Mouse (Mus musculus) cerebellum, postnatal 10 days (tissue): Measurements from ENCODE around the gene Ddr2.
"Not testable (repeated sequence)": the region's sequence is repeated elsewhere in the genome, so short reads cannot be mapped to it uniquely, and the experiment has no call there.

ENCODE experiments used
- DNase-seq, 2 experiments: peaks; one replicate each; pipeline ENCODE4 v3.0.0; 2021; ENCODE audit warnings: mixed read lengths in 2 of 2

Ddr2 gene

DNA sequence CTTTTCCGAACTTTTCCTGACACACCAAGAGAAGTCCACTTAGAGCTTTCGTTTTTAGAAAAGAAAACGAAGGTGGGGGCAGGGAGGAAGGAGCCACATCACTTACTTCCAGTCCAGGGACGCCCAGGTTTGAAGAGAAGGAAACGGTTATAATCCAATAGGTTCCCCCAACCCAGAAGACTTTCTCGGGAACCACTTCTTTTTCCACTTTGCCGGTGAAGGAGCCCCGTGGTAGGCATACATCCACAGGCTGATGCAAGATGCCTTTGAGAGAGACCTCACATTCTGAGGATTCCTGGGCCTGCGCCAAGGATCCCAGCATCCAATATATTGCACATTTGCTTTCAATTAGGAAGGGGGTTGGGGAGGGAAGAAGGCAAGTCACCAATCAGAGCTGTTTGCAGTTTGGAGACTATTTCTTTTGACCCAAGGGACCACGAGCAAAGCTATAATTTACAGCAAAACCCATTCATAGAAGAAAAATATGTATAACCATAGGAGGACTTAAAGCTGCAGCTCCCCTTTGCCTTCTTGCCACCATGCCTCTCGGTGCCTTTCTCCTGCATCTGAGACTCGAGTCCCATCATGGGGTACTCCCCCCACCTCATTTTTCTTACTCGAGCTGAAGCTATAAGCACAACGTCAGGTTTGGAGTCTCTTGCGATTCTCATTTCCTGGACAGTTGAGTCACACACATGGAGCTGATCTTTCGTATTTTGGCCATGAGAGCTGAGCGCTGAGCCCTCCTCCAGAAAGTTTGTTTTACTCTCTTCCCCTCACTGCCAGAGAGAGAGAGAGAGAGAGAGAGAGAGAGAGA, at the start of gene Ddr2:
Gene Ddr2 (minus strand): TSS at position 247 of the 817 bp plus-strand sequence.
- peak; percentile 77 to 79 for DNase-seq

- no peak for DNase-seq
Measured at GRCm38 (mm10) chr1:170159707-170160106, 49.1 kb upstream of the Ddr2 start.

DNA sequence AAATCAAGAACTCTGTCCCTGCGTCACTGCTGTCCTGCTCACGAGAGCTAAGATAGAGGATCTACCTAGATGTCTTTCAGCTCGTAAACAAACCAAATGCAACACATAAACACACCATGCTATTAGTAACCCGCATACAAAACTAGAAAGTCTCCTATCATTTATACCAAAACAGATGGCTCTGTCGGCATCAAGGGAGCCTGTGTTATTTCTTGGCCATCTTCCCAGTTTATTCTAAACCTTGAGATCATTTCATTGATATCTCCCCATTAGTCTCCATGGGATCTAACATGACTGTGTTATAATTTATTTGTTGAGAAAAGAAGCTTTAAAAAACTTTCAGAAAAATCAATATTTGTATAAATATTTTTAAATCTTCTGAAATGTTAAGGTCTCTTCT, 45.2 kb upstream of the Ddr2 start:
- DNase-seq = no peak

DNA sequence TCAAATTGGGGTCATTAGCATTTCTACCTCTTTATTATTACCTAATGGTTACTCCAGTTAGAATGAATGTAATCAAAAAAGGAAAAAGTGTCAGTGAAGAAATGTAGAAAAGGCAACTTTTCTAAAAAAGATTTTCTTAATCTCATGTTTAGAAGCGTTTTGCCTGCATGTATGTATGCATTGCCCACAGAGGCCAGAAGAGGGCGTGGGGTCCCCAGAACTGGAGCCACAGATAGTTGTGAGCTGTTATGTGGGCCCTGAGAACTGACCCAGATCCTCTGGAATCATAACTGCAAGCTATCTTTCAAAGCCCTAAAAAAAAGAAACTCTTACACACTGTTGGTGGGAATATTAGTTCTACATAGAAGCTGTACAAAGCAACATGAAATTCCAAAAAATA, 44.7 kb upstream of the Ddr2 start:
- no peak for DNase-seq

DNA sequence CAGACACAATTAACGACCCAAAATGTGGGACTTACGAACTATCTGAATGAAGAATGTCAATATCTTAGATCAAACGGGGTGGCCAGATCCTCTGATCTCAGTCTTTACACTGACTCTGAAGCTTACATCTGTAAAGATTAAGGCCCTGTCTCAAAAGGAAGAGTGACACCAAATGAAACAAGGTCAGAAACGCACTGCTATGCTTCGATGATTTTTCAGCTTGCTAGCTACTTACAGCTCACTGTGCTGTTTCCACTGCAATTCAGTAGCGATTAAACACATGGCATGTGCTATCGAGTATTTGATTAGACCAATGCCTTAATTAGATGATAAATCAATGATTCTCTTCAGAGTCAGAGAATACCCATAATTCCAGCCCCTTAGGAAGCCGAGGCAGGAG, 43.4 kb upstream of the Ddr2 start:
- DNase-seq = no peak

DNA sequence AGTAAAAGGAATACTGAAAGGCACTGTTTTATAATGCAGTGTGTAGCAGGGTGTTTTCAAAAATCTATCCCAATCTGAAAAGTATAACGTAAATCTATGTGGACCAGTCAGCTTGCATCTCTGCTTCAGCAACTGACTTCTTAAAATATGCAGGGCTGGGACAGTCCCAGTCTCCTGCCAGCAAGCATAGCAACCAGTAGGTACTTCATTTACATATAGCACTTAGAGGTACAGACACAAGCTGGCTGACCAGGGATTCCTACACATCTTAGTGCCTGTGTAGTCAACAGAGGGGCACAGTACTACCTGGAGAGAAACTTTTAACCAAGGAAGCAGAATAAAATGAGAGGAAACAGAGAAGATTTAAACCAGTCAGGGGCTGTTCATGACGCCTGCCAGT, 42.0 kb upstream of the Ddr2 start:
- no peak for DNase-seq

- peak; percentile 61 to 63 for DNase-seq
Measured at GRCm38 (mm10) chr1:170150870-170151269, 40.3 kb upstream of the Ddr2 start.

- no peak for DNase-seq
Measured at GRCm38 (mm10) chr1:170149756-170150155, 39.2 kb upstream of the Ddr2 start.

- DNase-seq = no peak
Measured at GRCm38 (mm10) chr1:170148536-170148935, 38.0 kb upstream of the Ddr2 start.

DNA sequence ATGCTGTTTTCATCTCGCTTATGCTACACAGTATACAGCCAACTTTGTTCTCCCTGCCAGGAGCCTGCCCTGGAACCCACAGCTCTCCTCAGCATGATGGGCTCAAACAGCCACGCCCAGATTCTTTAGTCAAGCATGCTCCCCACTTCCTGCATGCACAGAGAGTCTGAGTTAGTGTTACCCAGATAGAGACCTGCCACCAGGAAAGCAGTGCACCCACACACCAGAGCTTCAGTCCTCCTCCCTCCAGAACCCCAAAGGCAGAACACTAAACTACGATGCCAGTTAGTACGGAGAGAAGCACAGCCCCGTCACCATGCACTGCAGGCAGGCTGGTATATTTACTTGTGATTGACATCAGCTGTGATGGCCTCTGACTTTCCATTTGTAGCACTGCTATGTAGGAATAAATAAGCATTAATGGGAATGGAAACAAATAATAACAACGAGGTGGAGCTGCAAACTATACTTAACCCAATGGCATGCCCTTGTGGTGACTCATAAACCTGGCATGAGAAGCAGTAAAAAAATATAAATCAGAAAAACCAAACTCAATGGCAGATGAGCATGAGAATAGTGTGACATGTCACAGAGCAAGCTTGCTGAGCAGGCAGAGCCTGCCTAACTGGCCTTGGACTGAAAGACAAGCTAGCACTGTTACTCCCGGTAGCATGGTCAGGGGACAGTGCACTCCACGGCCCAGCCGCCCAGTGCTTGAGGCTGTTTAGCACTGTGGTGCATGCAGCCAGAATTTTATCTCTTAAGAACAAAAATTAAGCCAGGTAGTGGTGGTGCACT, 37.3 kb upstream of the Ddr2 start:
- DNase-seq = no peak

- no peak for DNase-seq
Measured at GRCm38 (mm10) chr1:170145606-170146005, 35.0 kb upstream of the Ddr2 start.

- DNase-seq = no peak
Measured at GRCm38 (mm10) chr1:170142256-170142871, 31.8 kb upstream of the Ddr2 start.

- DNase-seq = no peak
Measured at GRCm38 (mm10) chr1:170141626-170142025, 31.1 kb upstream of the Ddr2 start.

- DNase-seq = peak; percentile 86 to 87
Measured at GRCm38 (mm10) chr1:170136351-170137009, 25.9 kb upstream of the Ddr2 start.

GRCm38 (mm10) chr1:170134264-170134663, 23.7 kb upstream of the Ddr2 start:
- no peak for DNase-seq

DNA sequence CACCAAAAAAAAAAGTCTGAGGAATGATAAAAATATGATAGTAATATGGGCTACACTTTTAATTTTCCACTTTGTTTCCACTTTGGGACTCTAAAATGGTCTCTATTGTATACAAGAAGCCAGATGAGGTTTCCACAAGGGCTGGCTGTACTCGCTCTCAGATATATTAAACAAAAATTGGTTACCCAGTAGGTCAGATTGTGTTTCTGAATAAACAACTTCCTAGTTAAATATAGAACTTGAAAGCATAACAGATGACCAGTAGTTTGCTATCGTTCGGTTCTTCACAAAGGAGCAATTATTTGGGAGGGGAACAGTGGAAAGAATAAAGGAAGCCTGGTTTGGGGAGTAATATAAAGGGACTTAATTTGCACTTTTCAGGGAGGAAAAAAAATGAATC, 20.4 kb upstream of the Ddr2 start:
- DNase-seq = no peak

DNA sequence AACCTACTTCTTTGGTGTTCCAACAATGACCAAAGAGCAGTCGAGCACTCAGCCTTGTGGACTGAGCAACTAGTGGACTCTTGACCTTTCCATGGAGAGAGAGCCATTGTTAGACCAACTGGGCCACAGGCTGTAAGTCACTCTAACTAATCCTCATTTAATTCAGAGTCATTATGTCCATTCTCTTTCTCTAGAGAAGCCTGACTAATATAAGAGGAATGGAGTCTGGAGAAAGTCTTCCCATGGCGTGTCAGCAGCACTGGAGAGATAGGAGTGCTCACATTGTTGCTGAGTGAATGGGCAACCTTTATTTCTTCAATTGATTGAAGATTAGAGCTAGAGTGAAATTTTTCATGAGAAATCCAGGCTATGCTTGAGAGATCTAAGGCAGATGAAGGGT, 14.1 kb upstream of the Ddr2 start:
- no peak for DNase-seq

- no peak for DNase-seq
Measured at GRCm38 (mm10) chr1:170113616-170114015, 3.1 kb upstream of the Ddr2 start.

DNA sequence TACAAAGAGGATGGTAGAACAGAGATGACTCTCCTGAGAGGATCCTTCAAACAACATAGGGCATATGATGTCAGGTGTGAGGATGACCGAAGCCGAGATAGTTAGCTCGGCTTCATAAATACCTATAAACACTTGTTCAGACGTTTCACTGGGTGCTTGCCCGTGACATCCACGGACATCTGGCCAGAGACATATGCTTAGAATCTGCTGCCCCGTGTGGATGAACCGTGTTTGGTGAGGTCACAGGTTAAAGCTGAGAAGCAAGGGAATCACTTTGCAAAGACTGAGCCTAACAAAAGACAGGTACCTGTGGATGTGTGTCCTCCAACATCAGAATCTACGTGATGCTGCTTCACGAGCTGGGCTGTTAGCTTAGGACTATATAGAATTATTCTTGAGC, 1.7 kb upstream of the Ddr2 start:
- DNase-seq = peak in 1 of 2 experiments; percentile 10

GRCm38 (mm10) chr1:170111651-170112226, 1.2 kb upstream of the Ddr2 start:
- peak; percentile 69 to 81 for DNase-seq

DNA sequence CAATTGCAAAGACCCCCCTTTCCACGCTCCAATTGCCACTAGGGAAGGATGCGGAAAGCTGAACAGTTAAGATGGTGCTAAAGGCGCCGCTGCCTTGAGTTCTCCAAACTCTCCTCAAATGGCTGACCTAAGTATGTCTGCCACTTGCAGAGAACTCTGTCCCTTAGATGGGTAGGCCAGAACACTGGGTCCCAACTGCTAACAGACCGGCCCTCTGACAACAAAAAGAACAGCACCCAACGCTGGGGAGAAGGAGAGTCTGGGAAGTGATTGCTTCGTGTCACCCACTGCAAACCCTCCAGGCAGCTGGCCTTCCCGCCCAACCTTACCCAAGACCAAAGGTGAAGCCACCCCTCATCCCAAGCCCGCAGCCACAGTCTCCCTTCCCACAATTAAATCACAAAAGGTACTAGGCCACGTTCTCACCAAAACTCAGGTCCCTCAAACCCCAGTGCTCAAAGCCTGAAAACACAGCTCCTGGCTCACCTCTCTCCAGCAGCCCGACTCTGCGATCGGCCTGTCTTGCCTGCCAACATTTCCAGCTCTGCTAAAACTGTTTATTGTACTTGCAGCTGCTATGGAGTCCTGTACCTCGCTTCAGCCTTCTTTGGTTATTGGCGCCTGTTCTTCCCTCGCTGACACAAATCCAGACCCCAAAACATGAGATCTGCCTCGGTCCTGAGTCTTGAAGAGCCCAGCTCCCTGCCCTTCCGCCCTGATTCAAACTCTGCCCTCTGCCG, 616 bp downstream of the Ddr2 start:
- peak; percentile 22 to 24 for DNase-seq

DNA sequence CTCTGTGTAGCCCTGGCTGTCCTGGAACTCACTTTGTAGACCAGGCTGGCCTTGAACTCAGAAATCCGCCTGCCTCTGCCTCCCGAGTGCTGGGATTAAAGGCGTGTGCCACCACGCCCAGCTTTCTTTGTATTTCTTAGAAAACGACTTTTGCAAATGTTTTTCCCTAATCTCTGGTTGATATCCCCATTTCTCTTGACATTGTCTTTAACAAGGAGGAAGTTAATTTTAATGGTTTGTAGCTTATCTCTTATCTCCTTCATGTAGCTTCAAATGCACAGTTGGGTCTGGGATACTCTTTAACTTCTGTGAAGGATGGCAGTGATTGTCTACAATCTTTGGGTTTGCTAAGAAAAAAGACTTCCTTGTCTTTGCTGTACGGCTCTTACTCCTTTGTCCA, 7.7 kb downstream of the Ddr2 start:
- DNase-seq = not testable (repeated sequence)
